Mouse (Mus musculus) limb, embryonic 15.5 days (tissue): ENCODE measurements around the gene Prdm11. TPM values are rescaled to one million over a fixed set of nuclear protein-coding genes. Genes with fewer than 3 reads are reported as not detected.

ENCODE experiments used
- ATAC-seq: fragments of 200-750 bp; cut with Nextera tagmentation; 2 replicates; pipeline ENCODE4 v1.8.0; 2017; ENCODE audit warnings: low read depth, moderate TSS enrichment; ENCODE audit not compliant: insufficient number of reproducible peaks, low FRiP score, low TSS enrichment
- H3K27ac ChIP-seq: fragments of 300-500 bp; sonication (generic); 2 replicates; pipeline ENCODE4 v1.5.1; 2015; ENCODE audit warnings: moderate library complexity, mild to moderate bottlenecking, inconsistent platforms
- H3K27me3 ChIP-seq: fragments of 300-500 bp; sonication (generic); 2 replicates; pipeline ENCODE4 v1.6.1; 2015; ENCODE audit warnings: inconsistent platforms
- H3K36me3 ChIP-seq: fragments of 300-500 bp; sonication (generic); 2 replicates; pipeline ENCODE4 v1.6.1; 2015; ENCODE audit warnings: inconsistent platforms
- H3K4me1 ChIP-seq: fragments of 300-500 bp; sonication (generic); 2 replicates; pipeline ENCODE4 v1.6.1; 2015; ENCODE audit warnings: inconsistent platforms
- H3K4me2 ChIP-seq: fragments of 300-500 bp; sonication (generic); 2 replicates; pipeline ENCODE4 v1.6.1; 2015; ENCODE audit warnings: mild to moderate bottlenecking, inconsistent platforms
- H3K4me3 ChIP-seq: fragments of 300-500 bp; sonication (generic); 2 replicates; pipeline ENCODE4 v1.5.1; 2015; ENCODE audit warnings: mild to moderate bottlenecking, inconsistent platforms
- H3K9ac ChIP-seq: fragments of 300-500 bp; sonication (generic); 2 replicates; pipeline ENCODE4 v1.6.1; 2015; ENCODE audit warnings: inconsistent platforms
- H3K9me3 ChIP-seq: fragments of 300-500 bp; sonication (generic); 2 replicates; pipeline ENCODE4 v1.6.1; 2016; ENCODE audit warnings: inconsistent platforms
- WGBS: fragments of 180-500 bp; shearing (Covaris S2); methylation state at CpG from one replicate; pipeline ENCODE4 v1.1.7; 2015; 5-methylcytosine and 5-hydroxymethylcytosine counted together
- polyA plus RNA-seq: library from polyadenylated mRNA; unstranded; fragments of >200 nt; fragmentation: Nextera tagmentation; extraction: Ambion mirVana; gene quantifications from 2 replicates; pipeline ENCODE4 v1.2.1, GENCODE M21; 2015

Prdm11 gene
- polyA plus RNA-seq, 1 experiment from 2014 or later = 10.2 TPM

GRCm38 (mm10) chr2:92975031-92975790, 70.8 kb downstream of the Prdm11 start:
- Histone ChIP-seq H3K36me3 (peaks cover 79% of the 10 kb centered on the region), H3K9ac (no peak overlapping the region), H3K4me3 (no peak overlapping the region), H3K4me2 (no peak overlapping the region), H3K9me3 (no peaks in the 10 kb centered on the region), H3K27ac (no peak overlapping the region), H3K27me3 (no peaks in the 10 kb centered on the region), H3K4me1 (no peaks in the 10 kb centered on the region)
- ATAC-seq = no peak
- WGBS = 78% methylated on average over 14 of the region's 14 CpGs

DNA sequence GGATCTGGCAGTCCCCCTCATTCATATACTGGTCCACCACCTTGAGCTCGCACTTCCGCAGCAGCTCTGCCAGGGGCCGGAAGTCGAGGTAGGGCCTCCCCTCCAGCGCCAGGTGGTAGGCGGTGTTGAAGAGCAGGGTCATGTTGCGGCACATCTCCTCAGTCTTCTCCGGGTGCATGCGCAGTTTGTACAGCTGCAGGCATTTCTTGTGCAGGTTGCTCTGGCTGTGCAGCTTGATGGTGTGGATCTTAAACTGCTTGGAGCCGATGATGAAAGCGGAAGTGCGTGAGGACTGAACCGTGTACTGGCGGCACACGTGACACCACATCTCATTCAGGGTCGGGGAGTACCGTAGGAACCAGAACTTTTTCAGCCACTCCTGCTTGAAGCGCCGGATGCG, 72.3 kb downstream of the Prdm11 start:
- no peaks in the 10 kb centered on the region for H3K9me3 ChIP-seq
- 92% methylated on average over 20 of the region's 20 CpGs for WGBS
- no peak overlapping the region for H3K4me2 ChIP-seq
- no peak overlapping the region for H3K27ac ChIP-seq
- peaks cover 70% of the 10 kb centered on the region for H3K36me3 ChIP-seq
- H3K27me3 ChIP-seq = no peaks in the 10 kb centered on the region
- H3K4me1 ChIP-seq = no peaks in the 10 kb centered on the region
- ATAC-seq = no peak
- H3K4me3 ChIP-seq = no peak overlapping the region
- H3K9ac ChIP-seq = no peak overlapping the region

- no peaks in the 10 kb centered on the region for H3K9me3 ChIP-seq
- H3K27ac ChIP-seq = no peak overlapping the region
- H3K4me1 ChIP-seq = peaks cover 15% of the 10 kb centered on the region
- no peak for ATAC-seq
- H3K4me3 ChIP-seq = no peak overlapping the region
- no peak overlapping the region for H3K4me2 ChIP-seq
- 89% methylated on average over 17 of the region's 17 CpGs for WGBS
- peaks cover 59% of the 10 kb centered on the region for H3K36me3 ChIP-seq
- H3K27me3 ChIP-seq = no peaks in the 10 kb centered on the region
- H3K9ac ChIP-seq = no peak overlapping the region
Measured at GRCm38 (mm10) chr2:92972071-92972470, 73.9 kb downstream of the Prdm11 start.

GRCm38 (mm10) chr2:92971536-92971935, 74.4 kb downstream of the Prdm11 start:
- Histone ChIP-seq H3K4me3 (no peak overlapping the region), H3K27ac (no peak overlapping the region), H3K4me1 (peaks cover 20% of the 10 kb centered on the region), H3K4me2 (no peak overlapping the region), H3K36me3 (peaks cover 54% of the 10 kb centered on the region), H3K27me3 (no peaks in the 10 kb centered on the region), H3K9me3 (no peaks in the 10 kb centered on the region), H3K9ac (no peak overlapping the region)
- 88% methylated on average over 8 of the region's 8 CpGs for WGBS
- ATAC-seq = no peak

DNA sequence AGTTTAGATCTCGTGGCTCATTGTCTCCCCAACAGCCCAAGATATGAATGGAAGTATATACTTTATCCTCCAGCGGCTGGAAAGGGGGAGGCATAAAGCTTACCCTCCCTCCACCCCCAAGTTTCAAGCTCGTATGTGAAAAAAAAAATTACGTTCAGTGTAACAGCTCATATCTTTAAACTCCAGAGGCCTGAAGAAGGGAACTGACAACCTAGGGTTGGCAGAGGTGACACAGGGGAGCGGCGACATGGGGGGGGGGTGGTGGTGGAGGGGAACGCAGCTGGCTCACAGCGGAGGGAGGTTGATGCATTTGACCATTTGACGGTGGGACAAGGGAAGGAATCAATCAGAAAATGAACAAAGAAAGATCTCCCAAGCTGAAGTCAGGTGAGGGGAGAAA, 74.9 kb downstream of the Prdm11 start:
- H3K9me3 ChIP-seq = no peaks in the 10 kb centered on the region
- peaks cover 24% of the 10 kb centered on the region for H3K4me1 ChIP-seq
- H3K36me3 ChIP-seq = peaks cover 49% of the 10 kb centered on the region
- H3K4me2 ChIP-seq = no peak overlapping the region
- H3K9ac ChIP-seq = no peak overlapping the region
- WGBS = 74% methylated on average over 9 of the region's 9 CpGs
- no peaks in the 10 kb centered on the region for H3K27me3 ChIP-seq
- no peak overlapping the region for H3K27ac ChIP-seq
- no peak for ATAC-seq
- H3K4me3 ChIP-seq = no peak overlapping the region

- no peak overlapping the region for H3K4me2 ChIP-seq
- no peak overlapping the region for H3K4me3 ChIP-seq
- no peak overlapping the region for H3K9ac ChIP-seq
- H3K4me1 ChIP-seq = peaks cover 24% of the 10 kb centered on the region
- no peak for ATAC-seq
- no peaks in the 10 kb centered on the region for H3K9me3 ChIP-seq
- H3K27ac ChIP-seq = peak overlapping the region; percentile 50
- 31% methylated on average over 4 of the region's 4 CpGs for WGBS
- no peaks in the 10 kb centered on the region for H3K27me3 ChIP-seq
- H3K36me3 ChIP-seq = peaks cover 16% of the 10 kb centered on the region
Measured at GRCm38 (mm10) chr2:92967839-92968166, 78.2 kb downstream of the Prdm11 start.

DNA sequence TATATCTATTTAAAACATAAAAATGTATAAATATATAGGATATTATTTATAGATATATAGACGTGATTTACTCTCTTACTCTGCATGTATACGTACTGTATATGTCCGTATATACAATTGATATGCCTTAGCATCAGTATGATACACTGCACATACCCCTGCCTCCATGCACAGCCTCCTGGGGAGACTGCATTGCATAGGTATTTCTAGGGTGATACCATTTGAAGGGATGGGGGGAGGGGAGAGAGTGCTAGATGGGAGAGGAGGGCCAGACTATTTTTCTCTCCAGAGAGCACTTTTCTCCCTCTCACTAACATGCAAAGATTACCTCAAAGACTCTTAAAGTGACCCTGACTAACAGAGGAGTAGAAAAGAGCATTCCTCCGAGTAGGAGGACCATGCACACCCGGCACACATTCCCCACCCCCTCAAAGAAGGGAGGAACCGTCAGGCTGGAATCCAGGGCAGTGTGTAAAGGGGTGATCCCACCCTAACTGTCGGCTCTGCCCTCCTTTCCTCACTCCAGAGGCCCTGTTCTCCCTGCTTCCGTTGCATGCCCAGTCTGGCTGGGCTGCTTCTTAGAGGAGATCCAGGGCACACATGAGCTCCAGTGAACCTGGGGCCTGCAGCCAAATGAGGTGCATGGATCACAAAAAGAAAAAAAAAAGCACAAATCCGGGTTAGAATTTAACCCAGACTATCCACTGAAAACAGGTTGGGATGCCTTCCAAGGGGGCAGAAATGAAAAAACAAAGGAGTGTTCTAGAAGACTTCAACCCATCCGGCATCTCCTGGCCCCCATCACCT, 78.7 kb downstream of the Prdm11 start:
- Histone ChIP-seq H3K27me3 (no peaks in the 10 kb centered on the region), H3K4me2 (no peak overlapping the region), H3K9me3 (no peaks in the 10 kb centered on the region), H3K9ac (no peak overlapping the region), H3K27ac (peak overlapping the region; percentile 50), H3K36me3 (peaks cover 11% of the 10 kb centered on the region), H3K4me1 (peaks cover 24% of the 10 kb centered on the region), H3K4me3 (no peak overlapping the region)
- peak; percentile 31; the same call in 1 of the 2 replicates for ATAC-seq
- WGBS = 23% methylated on average over 10 of the region's 10 CpGs

- Histone ChIP-seq H3K4me3 (no peak overlapping the region), H3K27me3 (no peaks in the 10 kb centered on the region), H3K4me1 (peaks cover 24% of the 10 kb centered on the region), H3K9me3 (no peaks in the 10 kb centered on the region), H3K27ac (no peak overlapping the region), H3K36me3 (peaks cover 6% of the 10 kb centered on the region), H3K9ac (no peak overlapping the region), H3K4me2 (no peak overlapping the region)
- WGBS = 61% methylated on average over 8 of the region's 8 CpGs
- ATAC-seq = no peak
Measured at GRCm38 (mm10) chr2:92966257-92966656, 79.7 kb downstream of the Prdm11 start.

DNA sequence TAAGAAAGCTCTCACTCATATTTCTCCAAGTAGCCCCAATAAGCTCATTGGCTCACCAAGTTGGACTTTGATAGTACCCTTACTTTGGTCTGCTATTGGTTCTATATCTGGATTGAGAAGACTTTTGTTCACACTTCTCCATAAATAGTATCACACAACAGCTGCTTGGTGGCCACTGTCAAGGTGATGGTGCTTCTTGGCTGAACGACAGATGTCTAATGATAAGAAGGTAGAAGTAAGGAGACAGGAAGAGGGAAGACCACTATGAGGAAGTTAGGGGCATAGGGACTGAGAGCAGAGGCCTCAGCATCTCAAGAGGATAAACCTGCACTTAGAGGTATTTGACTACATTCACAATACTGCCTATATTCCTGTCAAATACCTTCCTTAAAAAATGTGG, 81.6 kb downstream of the Prdm11 start:
- Histone ChIP-seq H3K4me1 (peaks cover 24% of the 10 kb centered on the region), H3K4me3 (no peak overlapping the region), H3K9me3 (no peaks in the 10 kb centered on the region), H3K36me3 (peaks cover under 1% of the 10 kb centered on the region; the same call in 1 of the 2 replicates), H3K9ac (no peak overlapping the region), H3K27me3 (no peaks in the 10 kb centered on the region), H3K27ac (no peak overlapping the region), H3K4me2 (no peak overlapping the region)
- WGBS = 90% methylated on average over 1 of the region's 1 CpGs
- no peak for ATAC-seq

DNA sequence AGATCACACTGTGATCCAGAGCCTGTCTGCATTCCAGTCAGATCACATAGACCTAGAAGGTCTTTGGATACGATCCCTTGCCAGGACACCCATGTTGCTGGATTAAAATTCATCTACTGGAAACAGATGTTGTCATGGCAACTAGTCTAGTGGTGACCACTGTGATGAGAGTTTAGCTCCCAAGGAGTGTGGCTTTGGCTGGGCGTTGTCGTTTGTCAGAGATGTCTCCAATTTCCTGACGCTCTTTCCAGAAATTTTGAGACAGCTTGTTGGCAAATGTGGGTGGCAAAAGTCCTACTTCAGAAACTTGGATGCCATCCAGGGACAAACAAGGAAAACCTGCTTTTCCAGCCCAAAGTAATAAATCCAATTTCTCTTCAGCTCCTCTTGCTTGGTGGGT, 87.3 kb downstream of the Prdm11 start:
- Histone ChIP-seq H3K4me1 (no peaks in the 10 kb centered on the region), H3K27ac (0 out of 2 replicates have a peak overlapping the region, but pooled peaks have one; percentile 30), H3K27me3 (no peaks in the 10 kb centered on the region), H3K9ac (no peak overlapping the region), H3K9me3 (no peaks in the 10 kb centered on the region), H3K4me3 (no peak overlapping the region), H3K36me3 (no peaks in the 10 kb centered on the region), H3K4me2 (no peak overlapping the region)
- no peak for ATAC-seq
- 43% methylated on average over 4 of the region's 4 CpGs for WGBS

DNA sequence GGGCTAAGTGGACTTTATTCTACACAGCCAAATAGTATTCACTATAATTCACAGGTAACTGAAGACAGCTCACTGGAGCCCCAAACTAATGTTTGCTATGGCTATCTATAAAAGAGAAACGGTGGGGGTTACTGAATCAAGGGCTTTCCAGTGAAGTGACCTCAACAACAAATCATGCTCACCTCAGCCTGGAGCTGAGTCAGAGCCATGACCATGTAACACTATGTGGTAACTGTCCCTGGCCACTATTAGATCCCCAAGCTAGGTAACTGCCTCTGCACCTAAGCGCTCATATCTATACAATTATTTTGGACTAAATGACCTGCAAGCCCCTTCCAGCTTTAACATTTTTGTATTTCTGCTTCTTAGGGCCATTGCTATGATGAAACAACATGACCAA, 89.0 kb downstream of the Prdm11 start:
- Histone ChIP-seq H3K9ac (no peak overlapping the region), H3K27ac (no peak overlapping the region), H3K4me1 (no peaks in the 10 kb centered on the region), H3K27me3 (no peaks in the 10 kb centered on the region), H3K9me3 (no peaks in the 10 kb centered on the region), H3K36me3 (no peaks in the 10 kb centered on the region), H3K4me3 (no peak overlapping the region), H3K4me2 (no peak overlapping the region)
- no peak for ATAC-seq
- 80% methylated on average over 2 of the region's 2 CpGs for WGBS

DNA sequence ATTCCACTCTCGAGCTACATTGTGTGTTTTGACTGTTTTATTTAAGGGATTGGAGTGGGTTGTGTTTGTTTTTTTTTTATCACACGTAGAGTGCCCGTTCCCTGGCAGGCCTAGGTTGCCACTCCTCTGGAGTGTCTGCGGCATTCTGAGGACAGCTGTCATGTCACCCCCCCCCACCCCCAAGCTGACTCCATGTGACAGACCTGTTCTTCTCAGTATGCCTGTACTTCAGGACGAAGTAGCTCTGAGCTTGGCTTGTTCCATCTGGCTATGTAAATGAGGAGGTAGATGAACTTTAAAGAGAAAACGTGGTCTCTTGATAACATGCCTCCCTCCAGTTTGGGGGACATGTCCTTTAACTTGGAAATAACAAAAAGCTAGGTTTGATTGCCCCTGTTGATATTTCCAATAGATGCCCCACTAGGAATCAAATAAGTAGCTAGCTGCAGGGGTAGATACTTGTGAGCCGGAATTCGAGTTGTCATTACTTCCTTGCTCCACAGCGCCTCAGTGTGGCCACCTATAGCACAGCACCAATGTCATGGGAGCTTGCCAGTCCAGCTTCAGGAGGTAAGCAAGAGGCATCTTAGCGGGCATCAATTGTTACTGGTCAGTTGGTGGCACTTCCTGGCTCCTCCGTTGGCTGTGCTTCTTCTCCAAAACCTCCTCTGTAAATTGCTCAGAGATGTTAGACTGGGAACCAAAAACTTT, 91.4 kb downstream of the Prdm11 start:
- 40% methylated on average over 11 of the region's 11 CpGs for WGBS
- no peaks in the 10 kb centered on the region for H3K27me3 ChIP-seq
- no peak for ATAC-seq

More for the DNA sequence above, 91.4 kb downstream of the Prdm11 start:
- Histone ChIP-seq H3K4me1 (no peaks in the 10 kb centered on the region), H3K36me3 (no peaks in the 10 kb centered on the region), H3K4me3 (no peak overlapping the region), H3K4me2 (no peak overlapping the region), H3K9ac (no peak overlapping the region), H3K27ac (no peak overlapping the region), H3K9me3 (no peaks in the 10 kb centered on the region)
